Mouse (Mus musculus) testis, adult 2 months (tissue): Measurements from ENCODE around the gene Hoxc6.

Source experiments
- CTCF ChIP-seq: fragments of 200-500 bp; IDR thresholded peaks from 2 replicates; pipeline ENCODE4 v1.5.1; 2012; ENCODE audit warnings: low read depth, mild to moderate bottlenecking, inconsistent platforms, low read length, moderate library complexity; ENCODE audit not compliant: control insufficient read depth, insufficient read depth, insufficient replicate concordance
- POLR2A ChIP-seq: fragments of 200-500 bp; IDR thresholded peaks from 2 replicates; pipeline ENCODE4 v1.6.1; 2012; ENCODE audit warnings: low read depth, mild to moderate bottlenecking, inconsistent platforms, low read length, moderate library complexity; ENCODE audit not compliant: control insufficient read depth

GRCm38 (mm10) chr15:102975034-102975433 is 23.0 kb upstream of the Hoxc6 start:
- TF ChIP-seq CTCF (no peak), POLR2A (no peak)
